Mouse (Mus musculus) kidney, adult 8-10 months (tissue): Measurements from ENCODE around the gene Dagla.

Experiments
- DNase-seq, 2 experiments: peaks; one replicate each; pipeline ENCODE4 v3.0.0; 2022

Dagla gene

GRCm38 (mm10) chr19:10307351-10307750, 2.7 kb upstream of the Dagla start:
- DNase-seq, result no peak

- DNase-seq, result no peak
Measured at GRCm38 (mm10) chr19:10306521-10307243, 2.0 kb upstream of the Dagla start.

GRCm38 (mm10) chr19:10305640-10306039, 963 bp upstream of the Dagla start:
- DNase-seq, result no peak

GRCm38 (mm10) chr19:10304395-10304794, 282 bp downstream of the Dagla start:
- no peak for DNase-seq

GRCm38 (mm10) chr19:10302852-10303251, 1.8 kb downstream of the Dagla start:
- no peak for DNase-seq

- no peak for DNase-seq
Measured at GRCm38 (mm10) chr19:10301866-10302356, 2.8 kb downstream of the Dagla start.

GRCm38 (mm10) chr19:10301263-10301662, 3.4 kb downstream of the Dagla start:
- DNase-seq, result no peak

GRCm38 (mm10) chr19:10300809-10301208, 3.9 kb downstream of the Dagla start:
- DNase-seq, result no peak

GRCm38 (mm10) chr19:10298268-10298667, 6.4 kb downstream of the Dagla start:
- DNase-seq, result no peak

- DNase-seq, result no peak
Measured at GRCm38 (mm10) chr19:10297041-10297503, 7.6 kb downstream of the Dagla start.

GRCm38 (mm10) chr19:10296306-10296705, 8.4 kb downstream of the Dagla start:
- no peak for DNase-seq

- peak; percentile 43 to 51 for DNase-seq
Measured at GRCm38 (mm10) chr19:10294631-10295562, 9.8 kb downstream of the Dagla start.

GRCm38 (mm10) chr19:10293987-10294386, 10.7 kb downstream of the Dagla start:
- DNase-seq, result no peak

GRCm38 (mm10) chr19:10291896-10292490, 12.7 kb downstream of the Dagla start:
- DNase-seq, result no peak

GRCm38 (mm10) chr19:10290153-10290945, 14.3 kb downstream of the Dagla start:
- no peak for DNase-seq

GRCm38 (mm10) chr19:10289609-10290150, 15.0 kb downstream of the Dagla start:
- no peak for DNase-seq

GRCm38 (mm10) chr19:10288125-10289040, 16.3 kb downstream of the Dagla start:
- no peak for DNase-seq

- no peak for DNase-seq
Measured at GRCm38 (mm10) chr19:10286458-10286872, 18.2 kb downstream of the Dagla start.

- DNase-seq, result peak in 1 of 2 experiments; percentile 20
Measured at GRCm38 (mm10) chr19:10280771-10281540, 23.7 kb downstream of the Dagla start.

GRCm38 (mm10) chr19:10279668-10280067, 25.0 kb downstream of the Dagla start:
- DNase-seq, result no peak
